Mouse (Mus musculus) ES-Bruce4 (cell line): ENCODE data around the gene Rgs19.

Source experiments
- CTCF ChIP-seq: IDR thresholded peaks from one replicate; pipeline ENCODE4 v1.8.1; 2011; ENCODE audit warnings: low read depth, low read length
- EP300 ChIP-seq: IDR thresholded peaks from 2 replicates; pipeline ENCODE4 v1.6.1; 2011; ENCODE audit warnings: low read depth, low read length; ENCODE audit not compliant: insufficient read depth
- POLR2A ChIP-seq: IDR thresholded peaks from one replicate; pipeline ENCODE4 v1.8.1; 2011; ENCODE audit warnings: low read length; ENCODE audit not compliant: insufficient read depth

- no peak for TF ChIP-seq POLR2A
- TF ChIP-seq CTCF: no peak
- no peak for TF ChIP-seq EP300
These were observed 2.7 kb downstream of the Rgs19 start for GRCm38 (mm10) chr2:181691083-181691482.
